Mouse (Mus musculus) forebrain, embryonic 14.5 days (tissue): ENCODE data around the gene Cirbp. TPM values are rescaled to one million over a fixed set of nuclear protein-coding genes. Genes with fewer than 3 reads are reported as not detected.

ENCODE experiments used
- ATAC-seq: fragments of 200-750 bp; cut with Nextera tagmentation; 2 replicates; pipeline ENCODE4 v1.8.0; 2017; ENCODE audit warnings: mild to moderate bottlenecking, moderate library complexity
- DNase-seq: peaks from one replicate; pipeline ENCODE4 v3.0.0-alpha.2; 2015; ENCODE audit warnings: low spot score
- H3K27ac ChIP-seq: fragments of 300-500 bp; sonication (generic); 2 replicates; pipeline ENCODE4 v1.5.1; 2014; ENCODE audit warnings: low read depth, mild to moderate bottlenecking, control low read depth, low read length, moderate library complexity
- H3K27me3 ChIP-seq: fragments of 300-500 bp; sonication (generic); replicated peaks from 2 replicates; pipeline ENCODE4 v1.6.1; 2014; ENCODE audit warnings: low read length, control low read depth, mixed read lengths; ENCODE audit not compliant: control insufficient read depth, insufficient read depth
- H3K36me3 ChIP-seq: fragments of 300-500 bp; sonication (generic); 2 replicates; pipeline ENCODE4 v1.6.1; 2014; ENCODE audit warnings: low read length, control low read depth; ENCODE audit not compliant: control insufficient read depth, insufficient read depth
- H3K4me1 ChIP-seq: fragments of 300-500 bp; sonication (generic); 2 replicates; pipeline ENCODE4 v1.6.1; 2014; ENCODE audit warnings: antibody characterized with exemption, low read length, control low read depth; ENCODE audit not compliant: control insufficient read depth, insufficient read depth
- H3K4me2 ChIP-seq: fragments of 300-500 bp; sonication (generic); 2 replicates; pipeline ENCODE4 v1.6.1; 2014; ENCODE audit warnings: mild to moderate bottlenecking, control low read depth, low read length
- H3K4me3 ChIP-seq: fragments of 300-500 bp; sonication (generic); 2 replicates; pipeline ENCODE4 v1.5.1; 2014; ENCODE audit warnings: low read depth, low read length, control low read depth
- H3K9ac ChIP-seq: fragments of 300-500 bp; sonication (generic); 2 replicates; pipeline ENCODE4 v1.6.1; 2014; ENCODE audit warnings: mild to moderate bottlenecking, low read length, control low read depth, moderate library complexity
- H3K9me3 ChIP-seq: fragments of 300-500 bp; sonication (generic); replicated peaks from 2 replicates; pipeline ENCODE4 v1.6.1; 2016; ENCODE audit warnings: low read length, control low read depth, mixed read lengths; ENCODE audit not compliant: control insufficient read depth
- WGBS: fragments of 180-500 bp; shearing (Covaris S2); extraction: QIAGEN DNeasy Blood & Tissue Kit; methylation state at CpG from one replicate; pipeline ENCODE4 v1.1.7; 2014; 5-methylcytosine and 5-hydroxymethylcytosine counted together
- polyA plus RNA-seq: library from polyadenylated mRNA; unstranded; fragments of >200 nt; fragmentation: Nextera tagmentation; extraction: Ambion mirVana; gene quantifications from 2 replicates; pipeline ENCODE4 v1.2.1, GENCODE M21; 2014

Cirbp gene
- polyA plus RNA-seq, 1 experiment from 2014 or later = 266 TPM

GRCm38 (mm10) chr10:80175536-80176269 is 9.9 kb downstream of the Cirbp start:
- H3K27me3 ChIP-seq = no peaks in the 10 kb centered on the region
- H3K36me3 ChIP-seq = peaks cover 19% of the 10 kb centered on the region
- peaks cover 13% of the 10 kb centered on the region for H3K4me1 ChIP-seq
- no peak overlapping the region for H3K9ac ChIP-seq
- WGBS = 15% methylated on average over 4 of the region's 4 CpGs
- DNase-seq (peak; percentile 72), ATAC-seq (no peak)
- no peaks in the 10 kb centered on the region for H3K9me3 ChIP-seq
- no peak overlapping the region for H3K4me3 ChIP-seq
- no peak overlapping the region for H3K4me2 ChIP-seq
- H3K27ac ChIP-seq = no peak overlapping the region

- WGBS = 75% methylated on average over 5 of the region's 5 CpGs
- H3K36me3 ChIP-seq = peaks cover 13% of the 10 kb centered on the region
- H3K27ac ChIP-seq = no peak overlapping the region
Observed at GRCm38 (mm10) chr10:80176270-80176834, 10.6 kb downstream of the Cirbp start.

GRCm38 (mm10) chr10:80177441-80178279 is 11.9 kb downstream of the Cirbp start:
- H3K27ac ChIP-seq = no peak overlapping the region
- H3K9ac ChIP-seq = peak overlapping the region; percentile 3; the same call in 1 of the 2 replicates
- H3K4me1 ChIP-seq = peaks cover 13% of the 10 kb centered on the region
- H3K9me3 ChIP-seq = no peaks in the 10 kb centered on the region
- ATAC-seq (no peak), DNase-seq (no peak)
- no peaks in the 10 kb centered on the region for H3K27me3 ChIP-seq
- WGBS = 63% methylated on average over 7 of the region's 7 CpGs
- H3K4me3 ChIP-seq = no peak overlapping the region
- H3K4me2 ChIP-seq = no peak overlapping the region
- peaks cover 9% of the 10 kb centered on the region; the same call in 1 of the 2 replicates for H3K36me3 ChIP-seq

More at GRCm38 (mm10) chr10:80176270-80176834, 10.6 kb downstream of the Cirbp start:
- no peak for ATAC-seq
- H3K9ac ChIP-seq = no peak overlapping the region
- H3K27me3 ChIP-seq = no peaks in the 10 kb centered on the region
- no peak overlapping the region for H3K4me3 ChIP-seq
- peaks cover 19% of the 10 kb centered on the region for H3K4me1 ChIP-seq
- no peak for DNase-seq
- H3K4me2 ChIP-seq = no peak overlapping the region
- no peaks in the 10 kb centered on the region for H3K9me3 ChIP-seq

- H3K9me3 ChIP-seq = no peaks in the 10 kb centered on the region
- WGBS = 2% methylated on average over 40 of the region's 106 CpGs
- peak within 1 kb of the TSS; percentile 97 for H3K9ac ChIP-seq
- H3K4me2 ChIP-seq = peak within 1 kb of the TSS; percentile 89
- H3K4me1 ChIP-seq = peaks cover 13% of the 10 kb centered on the region
- peak within 1 kb of the TSS; percentile 82 for H3K27ac ChIP-seq
- H3K4me3 ChIP-seq = peak within 1 kb of the TSS; percentile 81
- H3K27me3 ChIP-seq = no peaks in the 10 kb centered on the region
- DNase-seq (peak; percentile 85), ATAC-seq (peak; percentile 87)
- H3K36me3 ChIP-seq = peaks cover 15% of the 10 kb centered on the region
Observed at GRCm38 (mm10) chr10:80179068-80180051, 13.6 kb downstream of the Cirbp start, which contains the start of gene Efna2. Gene Efna2 (plus strand): TSS chr10:80179482.

GRCm38 (mm10) chr10:80180288-80180687 is 14.5 kb downstream of the Cirbp start:
- Histone ChIP-seq H3K9ac (peak overlapping the region; percentile 97), H3K4me2 (peak overlapping the region; percentile 89), H3K9me3 (no peaks in the 10 kb centered on the region), H3K27ac (no peak overlapping the region), H3K4me3 (peak overlapping the region; percentile 81), H3K27me3 (no peaks in the 10 kb centered on the region), H3K36me3 (peaks cover 15% of the 10 kb centered on the region), H3K4me1 (peaks cover 13% of the 10 kb centered on the region)
- DNase-seq = no peak
- no peak for ATAC-seq
- WGBS = 54% methylated on average over 6 of the region's 6 CpGs

GRCm38 (mm10) chr10:80180823-80181222 is 15.0 kb downstream of the Cirbp start:
- peaks cover 15% of the 10 kb centered on the region for H3K36me3 ChIP-seq
- peak overlapping the region; percentile 81 for H3K4me3 ChIP-seq
- 43% methylated on average over 5 of the region's 5 CpGs for WGBS
- no peaks in the 10 kb centered on the region for H3K27me3 ChIP-seq
- no peak for DNase-seq
- no peak for ATAC-seq
- H3K9me3 ChIP-seq = no peaks in the 10 kb centered on the region
- peaks cover 13% of the 10 kb centered on the region for H3K4me1 ChIP-seq
- peak overlapping the region; percentile 97 for H3K9ac ChIP-seq
- H3K27ac ChIP-seq = no peak overlapping the region
- peak overlapping the region; percentile 89 for H3K4me2 ChIP-seq

- Histone ChIP-seq H3K4me1 (peaks cover 13% of the 10 kb centered on the region), H3K27ac (no peak overlapping the region), H3K4me2 (no peak overlapping the region), H3K9ac (no peak overlapping the region), H3K36me3 (peaks cover 26% of the 10 kb centered on the region), H3K4me3 (no peak overlapping the region), H3K27me3 (no peaks in the 10 kb centered on the region), H3K9me3 (no peaks in the 10 kb centered on the region)
- DNase-seq (no peak), ATAC-seq (no peak)
- 93% methylated on average over 7 of the region's 7 CpGs for WGBS
Observed at GRCm38 (mm10) chr10:80182547-80182946, 16.8 kb downstream of the Cirbp start.

GRCm38 (mm10) chr10:80186649-80187048 is 20.9 kb downstream of the Cirbp start:
- H3K27ac ChIP-seq = no peak overlapping the region
- H3K4me2 ChIP-seq = no peak overlapping the region
- H3K9ac ChIP-seq = no peak overlapping the region
- ATAC-seq (no peak), DNase-seq (no peak)
- no peaks in the 10 kb centered on the region for H3K27me3 ChIP-seq
- H3K4me3 ChIP-seq = no peak overlapping the region
- H3K9me3 ChIP-seq = no peaks in the 10 kb centered on the region
- WGBS = 46% methylated on average over 27 of the region's 27 CpGs
- H3K4me1 ChIP-seq = peaks cover 9% of the 10 kb centered on the region
- H3K36me3 ChIP-seq = peaks cover 44% of the 10 kb centered on the region
